Mouse (Mus musculus): Measurements from ENCODE around the gene Htt. TPM values are rescaled to one million over a fixed set of nuclear protein-coding genes. Genes with fewer than 3 reads are reported as not detected.

The Htt gene
- polyA plus RNA-seq (2021; fragmentation: Nextera tagmentation), result 6.9 and 8.0 TPM in 2 replicates
- long read RNA-seq, experiment 1, partial matches to known transcripts, result 19 of 23 reads
- long read RNA-seq, experiment 1, other reads (novel, unspliced or antisense), result 4 of 23 reads
- long read RNA-seq, experiment 2, partial matches to known transcripts, result 21 of 23 reads
- long read RNA-seq, experiment 2, other reads (novel, unspliced or antisense), result 2 of 23 reads

DNA sequence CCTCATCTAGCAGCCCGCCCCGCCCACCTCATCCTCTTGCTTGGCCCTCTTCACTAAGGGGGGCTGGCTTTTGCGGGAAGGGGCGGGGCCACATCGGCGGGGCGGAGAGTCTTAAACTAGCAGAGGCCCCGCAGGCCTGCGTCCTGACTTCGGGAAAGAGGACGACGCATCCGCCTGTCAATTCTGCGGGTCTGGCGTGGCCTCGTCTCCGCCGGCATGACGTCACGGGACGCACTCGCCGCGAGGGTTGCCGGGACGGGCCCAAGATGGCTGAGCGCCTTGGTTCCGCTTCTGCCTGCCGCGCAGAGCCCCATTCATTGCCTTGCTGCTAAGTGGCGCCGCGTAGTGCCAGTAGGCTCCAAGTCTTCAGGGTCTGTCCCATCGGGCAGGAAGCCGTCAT lies at the start of gene Htt:
Htt (plus strand) TSS at position 232 of the 400 bp plus-strand sequence.

DNA sequence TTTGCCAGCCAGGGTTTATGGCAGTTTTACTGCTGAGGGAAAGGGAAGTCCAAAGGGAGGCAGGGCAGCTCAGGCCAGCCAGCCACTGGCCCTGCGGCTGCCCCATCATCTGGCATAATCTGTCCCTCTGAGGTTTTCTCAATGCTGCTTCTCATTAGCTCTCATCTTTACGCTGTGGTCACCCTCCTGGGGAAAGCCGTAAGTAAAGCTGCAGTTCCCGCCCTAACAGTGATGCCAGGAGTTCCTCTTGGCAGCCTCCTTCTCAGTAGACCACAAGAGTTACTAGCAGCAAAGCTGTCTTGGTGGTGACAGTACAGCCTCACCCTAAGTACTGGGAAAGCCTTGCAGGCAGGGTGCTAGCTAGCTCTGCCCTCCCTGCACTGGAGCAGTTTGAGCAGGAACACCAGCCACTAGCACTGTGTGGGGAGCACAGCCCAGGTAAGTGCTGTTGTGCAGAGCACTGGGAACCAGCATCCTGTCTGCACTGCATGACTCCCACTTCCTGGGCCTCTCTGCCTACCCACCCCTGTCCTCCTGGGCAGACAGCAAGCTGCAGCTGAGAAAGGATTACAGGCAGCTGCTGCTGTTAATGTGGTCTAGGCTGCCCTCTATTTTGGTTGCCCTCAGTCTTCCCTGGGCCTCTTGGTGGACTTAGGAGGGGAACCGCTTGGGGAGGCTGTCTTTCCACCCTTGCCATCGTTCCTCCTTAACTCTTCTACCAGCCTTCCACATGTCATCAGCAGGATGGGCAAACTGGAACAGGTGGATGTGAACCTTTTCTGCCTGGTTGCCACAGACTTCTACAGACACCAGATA lies 146.6 kb downstream of the Htt start, which contains the start of gene Msantd1:
Msantd1 (plus strand) TSS at position 103 of the 816 bp plus-strand sequence.

DNA sequence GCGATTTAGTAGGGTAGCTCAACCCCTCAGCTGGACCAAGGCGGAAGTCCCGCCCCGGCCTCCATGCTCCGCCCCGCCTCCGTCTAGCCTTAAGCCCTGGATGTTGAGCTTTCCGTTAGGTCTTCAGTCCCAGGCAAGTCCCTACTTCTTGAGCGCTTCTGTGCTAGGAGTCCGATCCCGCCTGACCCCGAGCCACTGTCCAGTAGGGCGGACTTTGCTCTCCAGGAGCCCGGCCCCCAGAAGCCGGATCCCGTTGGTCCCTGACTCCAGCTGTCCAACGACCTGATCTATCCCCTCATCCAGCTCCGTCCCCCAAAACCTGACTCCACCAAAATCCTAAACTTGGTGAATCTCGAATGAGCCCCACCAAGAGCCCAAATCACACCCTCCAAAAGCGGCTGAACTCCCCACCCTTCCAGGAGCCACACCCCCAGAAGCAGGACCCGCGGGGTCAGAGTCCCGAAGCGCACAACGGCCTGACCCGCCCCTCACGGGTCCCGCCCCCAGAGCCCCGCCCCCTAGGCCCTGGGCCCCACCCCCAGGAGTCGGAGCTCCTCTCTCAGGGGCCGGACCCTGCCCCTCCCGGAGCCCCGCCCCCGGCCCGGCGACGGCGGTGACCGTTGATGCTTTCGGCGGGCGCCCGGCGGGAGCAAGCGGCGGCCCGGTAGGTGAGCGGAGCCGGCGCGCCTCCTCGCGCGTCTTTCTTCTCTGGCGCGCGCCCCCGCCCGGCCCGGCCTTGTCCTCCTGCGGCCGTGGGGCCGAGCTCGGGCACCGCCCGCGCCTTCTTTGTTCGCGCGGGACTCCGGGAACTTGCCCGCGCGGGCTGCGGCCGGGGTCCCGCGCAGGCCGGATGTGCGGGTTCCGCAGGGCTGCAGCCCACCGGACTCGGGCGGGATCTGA lies 187.6 kb downstream of the Htt start, which contains the start of gene Rgs12:
Rgs12 (plus strand) TSS at position 585 of the 900 bp plus-strand sequence.

Other genes with a start within 250 kb of the Htt start
- gene Tnip2, start 247.7 kb upstream of the Htt start, polyA plus RNA-seq (2021; fragmentation: Nextera tagmentation), result 5.8 and 7.6 TPM in 2 replicates
- 0.58 and 1.3 TPM in 2 replicates for gene Sh3bp2, start 235.9 kb upstream of the Htt start, polyA plus RNA-seq (2021; fragmentation: Nextera tagmentation)
- 91.9 and 163 TPM in 2 replicates for gene Add1, start 188.1 kb upstream of the Htt start, polyA plus RNA-seq (2021; fragmentation: Nextera tagmentation)
- 16.5 and 17.6 TPM in 2 replicates for gene Mfsd10, start 124.5 kb upstream of the Htt start, polyA plus RNA-seq (2021; fragmentation: Nextera tagmentation)
- 12.0 and 13.1 TPM in 2 replicates for gene Nop14, start 101.6 kb upstream of the Htt start, polyA plus RNA-seq (2021; fragmentation: Nextera tagmentation)
- gene Grk4, start 101.4 kb upstream of the Htt start, polyA plus RNA-seq (2021; fragmentation: Nextera tagmentation), result 0.74 and 1.6 TPM in 2 replicates
- 1.9 and 2.9 TPM in 2 replicates for gene Msantd1, start 146.3 kb downstream of the Htt start, polyA plus RNA-seq (2021; fragmentation: Nextera tagmentation)
- 12.1 and 17.1 TPM in 2 replicates for gene Rgs12, start 187.7 kb downstream of the Htt start, polyA plus RNA-seq (2021; fragmentation: Nextera tagmentation)